Mouse (Mus musculus): ENCODE data around the gene Nub1. TPM values are rescaled to one million over a fixed set of nuclear protein-coding genes. Genes with fewer than 3 reads are reported as not detected.

The Nub1 gene
- polyA plus RNA-seq, 1 experiment = 67.4 TPM

- TF ChIP-seq CTCF (IDR thresholded peaks at IDR 0.05; ENCODE audit: low read depth, low read length) (no peak), POLR2A (IDR thresholded peaks at IDR 0.05; ENCODE audit: borderline replicate concordance, low read depth, low read length) (no peak)
- Histone ChIP-seq H3K27ac (ENCODE audit: insufficient read depth, low read depth, low read length) (no peak overlapping the region), H3K4me3 (ENCODE audit: insufficient read depth, low read length) (no peak overlapping the region), H3K4me1 (ENCODE audit: control insufficient read depth, insufficient read depth, low read length) (peaks cover 9% of the 10 kb centered on the region)
These were observed 52.3 kb downstream of the Nub1 start for GRCm38 (mm10) chr5:24737595-24737994.

- H3K27ac ChIP-seq (ENCODE audit: insufficient read depth, low read depth, low read length) = no peak overlapping the region
- H3K4me3 ChIP-seq (ENCODE audit: insufficient read depth, low read length) = no peak overlapping the region
- TF ChIP-seq CTCF (IDR thresholded peaks at IDR 0.05; ENCODE audit: low read depth, low read length) = no peak
- no peak for TF ChIP-seq POLR2A (IDR thresholded peaks at IDR 0.05; ENCODE audit: borderline replicate concordance, low read depth, low read length)
- peaks cover 9% of the 10 kb centered on the region for H3K4me1 ChIP-seq (ENCODE audit: control insufficient read depth, insufficient read depth, low read length)
These were observed 53.2 kb downstream of the Nub1 start for GRCm38 (mm10) chr5:24738517-24738916.

- no peak overlapping the region for H3K4me3 ChIP-seq (ENCODE audit: insufficient read depth, low read length)
- TF ChIP-seq CTCF (IDR thresholded peaks at IDR 0.05; ENCODE audit: low read depth, low read length) (no peak), POLR2A (IDR thresholded peaks at IDR 0.05; ENCODE audit: borderline replicate concordance, low read depth, low read length) (no peak)
- H3K4me1 ChIP-seq (ENCODE audit: control insufficient read depth, insufficient read depth, low read length) = peaks cover 9% of the 10 kb centered on the region
- H3K27ac ChIP-seq (ENCODE audit: insufficient read depth, low read depth, low read length) = no peak overlapping the region
These were observed 53.9 kb downstream of the Nub1 start for GRCm38 (mm10) chr5:24739141-24739753.

GRCm38 (mm10) chr5:24741172-24741885 is 56.0 kb downstream of the Nub1 start:
- TF ChIP-seq CTCF (IDR thresholded peaks at IDR 0.05; ENCODE audit: low read depth, low read length) (no peak), POLR2A (IDR thresholded peaks at IDR 0.05; ENCODE audit: borderline replicate concordance, low read depth, low read length) (no peak)
- Histone ChIP-seq H3K27ac (ENCODE audit: insufficient read depth, low read depth, low read length) (no peak overlapping the region), H3K4me1 (ENCODE audit: control insufficient read depth, insufficient read depth, low read length) (peaks cover 9% of the 10 kb centered on the region), H3K4me3 (ENCODE audit: insufficient read depth, low read length) (no peak overlapping the region)

GRCm38 (mm10) chr5:24743956-24744355 is 58.6 kb downstream of the Nub1 start:
- TF ChIP-seq POLR2A (IDR thresholded peaks at IDR 0.05; ENCODE audit: borderline replicate concordance, low read depth, low read length) (no peak), CTCF (IDR thresholded peaks at IDR 0.05; ENCODE audit: low read depth, low read length) (no peak)
- Histone ChIP-seq H3K4me3 (ENCODE audit: insufficient read depth, low read length) (no peak overlapping the region), H3K4me1 (ENCODE audit: control insufficient read depth, insufficient read depth, low read length) (peaks cover 6% of the 10 kb centered on the region), H3K27ac (ENCODE audit: insufficient read depth, low read depth, low read length) (no peak overlapping the region)

- H3K4me1 ChIP-seq (ENCODE audit: control insufficient read depth, insufficient read depth, low read length) = peaks cover 11% of the 10 kb centered on the region
- H3K4me3 ChIP-seq (ENCODE audit: insufficient read depth, low read length) = no peak overlapping the region
- TF ChIP-seq POLR2A (IDR thresholded peaks at IDR 0.05; ENCODE audit: borderline replicate concordance, low read depth, low read length) = no peak
- TF ChIP-seq CTCF (IDR thresholded peaks at IDR 0.05; ENCODE audit: low read depth, low read length) = no peak
- no peak overlapping the region for H3K27ac ChIP-seq (ENCODE audit: insufficient read depth, low read depth, low read length)
These were observed 62.2 kb downstream of the Nub1 start for GRCm38 (mm10) chr5:24747533-24747932.

- H3K4me3 ChIP-seq (ENCODE audit: insufficient read depth, low read length) = no peak overlapping the region
- H3K4me1 ChIP-seq (ENCODE audit: control insufficient read depth, insufficient read depth, low read length) = peaks cover 11% of the 10 kb centered on the region
- no peak overlapping the region for H3K27ac ChIP-seq (ENCODE audit: insufficient read depth, low read depth, low read length)
These were observed 64.4 kb downstream of the Nub1 start for GRCm38 (mm10) chr5:24749731-24750130.

GRCm38 (mm10) chr5:24750321-24751304 is 65.3 kb downstream of the Nub1 start:
- Histone ChIP-seq H3K4me1 (ENCODE audit: control insufficient read depth, insufficient read depth, low read length) (peaks cover 11% of the 10 kb centered on the region), H3K4me3 (ENCODE audit: insufficient read depth, low read length) (peak overlapping the region; percentile 92), H3K27ac (ENCODE audit: insufficient read depth, low read depth, low read length) (peak overlapping the region; percentile 78)
- TF ChIP-seq CTCF (IDR thresholded peaks at IDR 0.05; ENCODE audit: low read depth, low read length) (peak; percentile 61), POLR2A (IDR thresholded peaks at IDR 0.05; ENCODE audit: borderline replicate concordance, low read depth, low read length) (no peak; the same call in 1 of the 2 replicates)

More at GRCm38 (mm10) chr5:24749731-24750130, 64.4 kb downstream of the Nub1 start:
- no peak for TF ChIP-seq CTCF (IDR thresholded peaks at IDR 0.05; ENCODE audit: low read depth, low read length)
- TF ChIP-seq POLR2A (IDR thresholded peaks at IDR 0.05; ENCODE audit: borderline replicate concordance, low read depth, low read length) = no peak

- Histone ChIP-seq H3K27ac (ENCODE audit: insufficient read depth, low read depth, low read length) (peak overlapping the region; percentile 61), H3K4me3 (ENCODE audit: insufficient read depth, low read length) (peak overlapping the region; percentile 92), H3K4me1 (ENCODE audit: control insufficient read depth, insufficient read depth, low read length) (peaks cover 11% of the 10 kb centered on the region)
- no peak for TF ChIP-seq CTCF (IDR thresholded peaks at IDR 0.05; ENCODE audit: low read depth, low read length)
- TF ChIP-seq POLR2A (IDR thresholded peaks at IDR 0.05; ENCODE audit: borderline replicate concordance, low read depth, low read length) = no peak
These were observed 66.2 kb downstream of the Nub1 start for GRCm38 (mm10) chr5:24751305-24752174.
